Mouse (Mus musculus): ENCODE data around the gene Pex7. TPM values are rescaled to one million over a fixed set of nuclear protein-coding genes. Genes with fewer than 3 reads are reported as not detected.

The Pex7 gene
- polyA plus RNA-seq, 1 experiment from 2014 or later = 33.7 TPM

DNA sequence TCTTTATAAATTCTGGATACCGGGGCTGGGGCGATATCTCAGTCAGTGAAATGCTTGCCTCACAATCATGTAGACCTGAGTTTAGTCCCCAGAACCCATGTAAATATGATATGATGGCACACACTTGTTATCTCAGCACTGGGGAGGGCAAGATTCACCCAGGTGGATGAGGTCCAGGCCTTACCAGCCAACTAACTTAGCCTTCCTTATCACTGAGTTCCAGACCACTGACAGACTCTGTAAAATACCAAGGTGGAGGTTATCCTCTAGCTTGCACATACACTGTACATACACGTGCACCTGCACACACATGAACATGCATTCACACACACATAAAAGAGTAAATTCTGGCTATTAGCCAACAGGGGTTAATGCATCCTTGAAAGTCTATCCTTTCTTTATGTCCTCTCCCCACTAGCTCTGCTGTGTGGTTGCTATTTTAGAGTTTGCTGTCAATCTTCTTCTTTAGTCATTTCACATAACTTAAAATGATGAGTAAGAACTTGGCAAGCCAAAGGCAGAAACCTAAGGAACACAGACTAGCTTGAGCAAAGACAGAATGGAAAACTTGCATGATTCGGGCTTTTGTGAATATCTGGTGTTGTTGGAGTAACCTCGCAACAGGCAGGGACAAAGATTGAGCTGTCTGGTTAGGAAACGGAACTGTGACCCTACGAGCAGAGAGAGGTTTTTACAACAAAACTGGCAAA is 51.7 kb downstream of the Pex7 start:
- no peak for ATAC-seq (ENCODE audit: borderline replicate concordance, extremely low read depth, low FRiP score, low TSS enrichment)
- peaks cover 36% of the 10 kb centered on the region for H3K27me3 ChIP-seq
- H3K9ac ChIP-seq = no peak overlapping the region

DNA sequence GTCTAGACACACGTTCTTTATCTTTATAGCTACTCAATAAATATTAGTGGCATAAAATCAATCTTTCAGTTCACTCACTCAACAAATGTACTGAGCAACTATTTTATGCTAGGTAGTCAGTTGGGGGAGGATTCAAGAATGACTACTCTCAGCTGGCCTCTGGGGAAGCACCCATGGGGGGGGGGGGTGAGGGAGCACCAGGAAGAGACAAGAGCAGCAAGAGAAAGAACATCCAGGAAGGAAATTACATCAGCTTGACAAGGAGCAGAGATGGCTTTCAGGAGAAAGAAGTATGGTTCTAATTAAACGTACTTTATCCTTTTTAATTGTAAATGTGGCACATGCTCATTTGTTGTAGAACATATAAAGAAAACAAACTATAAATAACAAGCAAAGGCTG is 53.9 kb downstream of the Pex7 start:
- no peak for ATAC-seq (ENCODE audit: borderline replicate concordance, extremely low read depth, low FRiP score, low TSS enrichment)
- peaks cover 31% of the 10 kb centered on the region for H3K4me1 ChIP-seq
- 59% methylated on average over 2 of the region's 2 CpGs for WGBS
- no peak overlapping the region for H3K4me2 ChIP-seq
- H3K9ac ChIP-seq = no peak overlapping the region
- H3K9me3 ChIP-seq = no peaks in the 10 kb centered on the region
- H3K27me3 ChIP-seq = peaks cover 57% of the 10 kb centered on the region
- no peak overlapping the region for H3K27ac ChIP-seq
- H3K4me3 ChIP-seq = no peak overlapping the region
- no peaks in the 10 kb centered on the region for H3K36me3 ChIP-seq

More for the DNA sequence above, 51.7 kb downstream of the Pex7 start:
- 86% methylated on average over 7 of the region's 7 CpGs for WGBS
- Histone ChIP-seq H3K4me3 (no peak overlapping the region), H3K27ac (no peak overlapping the region), H3K4me2 (no peak overlapping the region), H3K4me1 (peaks cover 13% of the 10 kb centered on the region), H3K9me3 (no peaks in the 10 kb centered on the region), H3K36me3 (no peaks in the 10 kb centered on the region)

- H3K36me3 ChIP-seq = no peaks in the 10 kb centered on the region
- no peak overlapping the region for H3K4me2 ChIP-seq
- no peak for ATAC-seq (ENCODE audit: borderline replicate concordance, extremely low read depth, low FRiP score, low TSS enrichment)
- no peaks in the 10 kb centered on the region for H3K9me3 ChIP-seq
- no peak overlapping the region for H3K4me3 ChIP-seq
- peaks cover 31% of the 10 kb centered on the region for H3K4me1 ChIP-seq
- no peak overlapping the region for H3K27ac ChIP-seq
- H3K27me3 ChIP-seq = peaks cover 62% of the 10 kb centered on the region
- 31% methylated on average over 6 of the region's 6 CpGs for WGBS
- no peak overlapping the region for H3K9ac ChIP-seq
Observed at GRCm38 (mm10) chr10:19852776-19853175, 54.7 kb downstream of the Pex7 start.

- peak; percentile 29; the same call in 1 of the 2 replicates for ATAC-seq (ENCODE audit: borderline replicate concordance, extremely low read depth, low FRiP score, low TSS enrichment)
- Histone ChIP-seq H3K4me2 (peak within 1 kb of the TSS; percentile 98), H3K27ac (no peak within 1 kb of the TSS), H3K36me3 (no peaks in the 10 kb centered on the region), H3K9ac (peak within 1 kb of the TSS; percentile 14; the same call in 1 of the 2 replicates), H3K4me3 (peak within 1 kb of the TSS; percentile 50), H3K9me3 (no peaks in the 10 kb centered on the region), H3K27me3 (peaks cover 64% of the 10 kb centered on the region), H3K4me1 (peaks cover 31% of the 10 kb centered on the region)
- WGBS = under 1% methylated on average over 63 of the region's 72 CpGs
Observed at GRCm38 (mm10) chr10:19850998-19851691, 56.3 kb downstream of the Pex7 start, which contains the start of gene Slc35d3. Gene Slc35d3 (minus strand): TSS chr10:19851459.

DNA sequence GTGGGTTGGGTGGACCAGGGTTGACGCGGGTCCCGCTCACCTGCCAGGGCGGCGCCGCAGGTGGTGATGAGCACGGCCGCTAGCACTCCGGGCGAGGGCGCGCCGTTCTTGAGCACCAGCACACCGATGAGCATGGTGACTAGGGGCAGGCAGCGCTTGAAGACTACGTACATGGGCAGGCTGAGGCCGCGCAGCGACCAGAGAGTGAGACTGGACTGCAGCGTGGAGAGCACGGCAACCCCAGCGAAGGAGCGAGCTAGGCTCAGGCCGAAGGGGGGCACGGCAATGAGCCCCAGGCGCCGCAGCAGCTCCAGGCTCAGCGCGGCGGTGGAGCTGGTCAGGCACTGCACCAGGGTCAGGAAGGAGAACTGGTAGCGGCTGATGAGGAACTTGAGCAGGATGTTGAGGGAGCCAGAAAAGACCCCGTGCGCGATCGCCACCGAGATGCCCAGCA is 56.9 kb downstream of the Pex7 start:
- Histone ChIP-seq H3K36me3 (no peaks in the 10 kb centered on the region), H3K4me3 (peak overlapping the region; percentile 50), H3K9me3 (no peaks in the 10 kb centered on the region), H3K4me2 (peak overlapping the region; percentile 98), H3K27me3 (peaks cover 64% of the 10 kb centered on the region), H3K27ac (no peak overlapping the region), H3K9ac (peak overlapping the region; percentile 14; the same call in 1 of the 2 replicates), H3K4me1 (peaks cover 31% of the 10 kb centered on the region)
- under 1% methylated on average over 36 of the region's 36 CpGs for WGBS
- ATAC-seq (ENCODE audit: borderline replicate concordance, extremely low read depth, low FRiP score, low TSS enrichment) = peak; percentile 50

DNA sequence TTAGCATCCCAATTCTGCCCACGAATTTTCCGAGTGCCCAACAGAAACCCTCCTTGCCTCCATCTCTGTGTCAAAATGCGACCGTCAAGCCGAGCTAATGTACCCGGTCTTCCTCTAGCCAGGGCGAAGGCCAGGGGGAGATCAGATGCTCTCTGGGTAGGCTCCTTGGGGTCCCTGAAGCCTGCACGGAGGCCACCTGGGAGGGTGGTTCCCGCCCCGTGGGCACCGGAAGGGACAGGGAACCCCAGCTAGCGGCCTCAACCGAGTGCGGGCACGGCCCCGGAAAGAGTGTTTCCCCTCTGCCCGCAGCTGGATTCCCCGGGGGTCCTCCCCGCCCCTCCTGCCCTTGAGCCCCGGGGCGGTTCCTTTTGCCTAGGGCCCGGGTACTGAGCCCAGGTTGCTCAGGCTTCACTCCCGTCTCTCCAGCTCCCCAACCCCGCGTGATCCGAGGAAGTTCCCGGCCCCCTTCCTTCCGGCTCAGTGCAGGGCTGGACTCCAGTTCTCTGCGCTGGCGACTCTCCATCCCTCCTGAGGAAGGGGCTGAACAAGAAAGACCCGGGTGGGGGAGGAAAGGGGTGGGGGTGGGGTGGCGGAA is 57.6 kb downstream of the Pex7 start:
- Histone ChIP-seq H3K27ac (no peak overlapping the region), H3K36me3 (no peaks in the 10 kb centered on the region), H3K9me3 (no peaks in the 10 kb centered on the region), H3K4me1 (peaks cover 31% of the 10 kb centered on the region), H3K9ac (peak overlapping the region; percentile 14), H3K4me2 (peak overlapping the region; percentile 98), H3K4me3 (peak overlapping the region; percentile 50), H3K27me3 (peaks cover 64% of the 10 kb centered on the region)
- WGBS = 1% methylated on average over 32 of the region's 32 CpGs
- peak; percentile 58 for ATAC-seq (ENCODE audit: borderline replicate concordance, extremely low read depth, low FRiP score, low TSS enrichment)

DNA sequence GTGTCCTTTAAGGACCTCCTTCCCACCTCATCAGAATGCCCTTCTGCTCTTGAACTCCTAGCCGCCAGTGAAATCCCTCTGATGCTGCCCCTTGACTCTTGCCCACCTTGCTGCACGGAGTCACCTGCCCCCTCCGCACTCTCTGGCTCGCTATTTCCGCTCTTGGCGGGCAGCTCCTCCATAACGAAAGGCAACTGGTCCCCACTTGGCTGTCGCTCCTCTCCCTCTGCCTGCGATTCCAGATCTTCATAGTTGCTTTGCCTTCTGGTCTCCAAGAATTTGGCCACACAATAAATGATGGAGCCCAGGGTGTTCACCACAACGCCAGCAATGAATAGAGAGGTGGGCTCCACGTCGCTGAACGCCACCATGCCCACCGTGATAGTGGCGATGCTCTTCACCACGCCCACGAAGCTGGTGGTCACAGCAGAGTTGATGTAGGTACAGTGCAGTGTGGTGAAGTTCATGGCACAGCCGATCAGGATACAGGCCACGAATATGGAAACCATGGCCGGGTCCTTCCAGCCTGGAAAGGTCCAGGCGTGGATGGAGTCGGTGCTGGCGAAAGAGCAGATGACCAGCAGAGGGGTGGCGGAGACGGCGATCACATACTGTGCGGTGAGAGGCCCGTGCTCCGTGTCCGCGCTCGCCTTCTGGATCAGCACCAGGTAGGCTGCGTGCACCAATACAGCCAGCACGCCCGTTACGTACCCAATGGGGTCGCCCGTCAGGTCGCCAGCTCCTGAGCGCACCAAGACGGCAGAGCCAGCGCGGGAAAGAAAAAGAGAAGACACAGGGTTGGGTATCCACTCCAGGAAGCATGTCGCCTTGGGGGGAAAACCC is 58.3 kb downstream of the Pex7 start:
- no peak overlapping the region for H3K27ac ChIP-seq
- H3K4me1 ChIP-seq = peaks cover 31% of the 10 kb centered on the region
- WGBS = 4% methylated on average over 44 of the region's 44 CpGs
- H3K4me3 ChIP-seq = peak overlapping the region; percentile 50
- H3K27me3 ChIP-seq = peaks cover 59% of the 10 kb centered on the region
- H3K9me3 ChIP-seq = no peaks in the 10 kb centered on the region
- peak overlapping the region; percentile 98 for H3K4me2 ChIP-seq
- H3K36me3 ChIP-seq = no peaks in the 10 kb centered on the region
- H3K9ac ChIP-seq = no peak overlapping the region
- no peak for ATAC-seq (ENCODE audit: borderline replicate concordance, extremely low read depth, low FRiP score, low TSS enrichment)

GRCm38 (mm10) chr10:19839836-19840235 is 67.7 kb downstream of the Pex7 start:
- no peak for ATAC-seq (ENCODE audit: borderline replicate concordance, extremely low read depth, low FRiP score, low TSS enrichment)
- WGBS = 85% methylated on average over 5 of the region's 5 CpGs
- Histone ChIP-seq H3K4me2 (no peak overlapping the region), H3K27ac (no peak overlapping the region), H3K36me3 (no peaks in the 10 kb centered on the region), H3K9ac (no peak overlapping the region), H3K4me3 (no peak overlapping the region), H3K27me3 (no peaks in the 10 kb centered on the region), H3K9me3 (no peaks in the 10 kb centered on the region), H3K4me1 (no peaks in the 10 kb centered on the region)

- H3K27me3 ChIP-seq = no peaks in the 10 kb centered on the region
- H3K4me3 ChIP-seq = no peak overlapping the region
- H3K9ac ChIP-seq = no peak overlapping the region
- H3K4me2 ChIP-seq = no peak overlapping the region
- no peak for ATAC-seq (ENCODE audit: borderline replicate concordance, extremely low read depth, low FRiP score, low TSS enrichment)
- WGBS = 78% methylated on average over 8 of the region's 8 CpGs
- H3K9me3 ChIP-seq = no peaks in the 10 kb centered on the region
- H3K36me3 ChIP-seq = no peaks in the 10 kb centered on the region
- no peak overlapping the region for H3K27ac ChIP-seq
- no peaks in the 10 kb centered on the region for H3K4me1 ChIP-seq
Observed at GRCm38 (mm10) chr10:19835887-19836710, 71.4 kb downstream of the Pex7 start.

DNA sequence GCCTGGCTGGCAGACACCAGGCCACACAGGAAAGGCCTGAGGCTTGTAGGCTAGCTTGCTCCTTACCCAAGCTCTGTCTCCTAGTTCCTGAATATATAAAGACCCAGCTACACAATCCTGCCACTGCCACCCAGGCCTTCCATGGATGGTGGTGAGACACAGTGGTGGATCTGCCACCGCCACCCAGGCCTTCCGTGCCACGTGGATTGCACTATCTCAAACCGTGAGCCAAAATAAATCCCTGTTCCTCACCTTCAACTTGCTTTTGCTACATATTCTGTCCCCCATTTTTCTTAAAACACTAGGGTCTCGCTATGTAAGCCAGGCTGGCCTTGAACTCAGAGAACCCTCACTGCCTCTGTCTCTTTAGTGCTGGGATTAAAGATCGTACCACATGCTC is 73.3 kb downstream of the Pex7 start:
- H3K36me3 ChIP-seq = no peaks in the 10 kb centered on the region
- no peaks in the 10 kb centered on the region for H3K27me3 ChIP-seq
- H3K4me2 ChIP-seq = no peak overlapping the region
- no peak overlapping the region for H3K9ac ChIP-seq
- ATAC-seq (ENCODE audit: borderline replicate concordance, extremely low read depth, low FRiP score, low TSS enrichment) = no peak
- no peak overlapping the region for H3K4me3 ChIP-seq
- no peaks in the 10 kb centered on the region for H3K4me1 ChIP-seq
- 93% methylated on average over 6 of the region's 6 CpGs for WGBS
- H3K9me3 ChIP-seq = no peaks in the 10 kb centered on the region
- H3K27ac ChIP-seq = no peak overlapping the region

Data from lung, embryonic 15.5 days (tissue).